Mouse (Mus musculus): ENCODE results near the gene Vps33a. TPM values are rescaled to one million over a fixed set of nuclear protein-coding genes. Genes with fewer than 3 reads are reported as not detected.
A peak's percentile ranks its signal among the peaks of the same experiment; 100 is the strongest.

The Vps33a gene
- polyA plus RNA-seq, 1 experiment from 2014 or later = 28.4 TPM

DNA sequence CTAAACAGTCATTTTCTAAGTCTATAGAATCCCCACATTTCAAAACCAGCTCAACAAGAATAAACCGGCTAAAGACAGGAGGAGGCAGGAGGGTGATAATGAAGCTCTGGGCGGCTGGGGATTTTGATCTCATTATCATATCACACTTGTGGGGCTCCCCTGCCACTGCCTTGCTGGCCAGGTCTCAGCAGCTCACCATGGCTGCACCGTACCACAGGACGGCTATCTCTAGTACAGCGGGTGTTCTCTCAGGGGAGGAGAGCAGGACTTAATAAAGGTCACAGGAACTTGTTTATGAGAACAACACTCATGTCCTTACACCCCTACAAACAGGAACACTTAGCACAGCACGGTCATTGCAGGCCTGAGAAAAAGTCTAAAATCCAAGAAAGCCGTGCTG is 17.1 kb downstream of the Vps33a start:
- no peak for DNase-seq (ENCODE audit: low spot score)
- no peak overlapping the region for H3K27ac ChIP-seq (replicated peaks; ENCODE audit: low read depth, low read length)
- H3K9me3 ChIP-seq (ENCODE audit: control insufficient read depth, low read length) = no peaks in the 10 kb centered on the region
- no peak overlapping the region for H3K9ac ChIP-seq (ENCODE audit: low read length)
- no peak for ATAC-seq (ENCODE audit: insufficient number of reproducible peaks, low FRiP score, low TSS enrichment, low read depth)
- H3K4me3 ChIP-seq (ENCODE audit: low read depth, low read length) = no peak overlapping the region
- H3K27me3 ChIP-seq (ENCODE audit: control insufficient read depth, insufficient read depth, low read length) = no peaks in the 10 kb centered on the region
- no peak overlapping the region for H3K4me2 ChIP-seq (ENCODE audit: low read depth, severe bottlenecking)
- 92% methylated on average over 7 of the region's 7 CpGs for WGBS
- H3K4me1 ChIP-seq (ENCODE audit: control insufficient read depth, insufficient read depth, low read length) = no peaks in the 10 kb centered on the region
- peaks cover 4% of the 10 kb centered on the region; the same call in 1 of the 2 replicates for H3K36me3 ChIP-seq (ENCODE audit: control insufficient read depth, insufficient read depth, low read length)

DNA sequence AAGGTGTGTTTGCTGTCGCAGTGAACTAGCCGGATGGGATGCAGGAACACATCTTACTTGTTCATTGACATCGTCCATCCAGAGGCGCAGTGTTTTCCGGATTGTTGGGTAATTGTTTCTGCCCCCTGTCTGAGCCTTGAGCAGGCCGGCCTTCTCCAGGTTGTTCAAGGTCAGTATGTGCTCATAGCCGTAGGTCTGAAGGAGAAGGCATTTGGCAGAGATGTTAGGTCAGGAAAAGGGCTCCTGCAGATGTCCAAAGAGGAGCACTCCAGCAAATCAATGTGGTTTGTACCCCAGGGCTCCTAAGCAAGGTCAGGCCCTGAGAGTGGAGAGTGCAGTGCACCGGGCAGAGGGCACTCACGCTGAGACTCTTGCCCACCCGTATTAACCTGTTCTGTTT is 39.0 kb downstream of the Vps33a start:
- H3K9ac ChIP-seq (ENCODE audit: low read length) = no peak overlapping the region
- H3K27me3 ChIP-seq (ENCODE audit: control insufficient read depth, insufficient read depth, low read length) = no peaks in the 10 kb centered on the region
- no peaks in the 10 kb centered on the region for H3K4me1 ChIP-seq (ENCODE audit: control insufficient read depth, insufficient read depth, low read length)
- no peak overlapping the region for H3K27ac ChIP-seq (replicated peaks; ENCODE audit: low read depth, low read length)
- H3K4me2 ChIP-seq (ENCODE audit: low read depth, severe bottlenecking) = no peak overlapping the region
- no peak overlapping the region for H3K4me3 ChIP-seq (ENCODE audit: low read depth, low read length)
- no peak for ATAC-seq (ENCODE audit: insufficient number of reproducible peaks, low FRiP score, low TSS enrichment, low read depth)
- WGBS = 95% methylated on average over 10 of the region's 10 CpGs
- no peak for DNase-seq (ENCODE audit: low spot score)
- peaks cover 18% of the 10 kb centered on the region for H3K36me3 ChIP-seq (ENCODE audit: control insufficient read depth, insufficient read depth, low read length)
- H3K9me3 ChIP-seq (ENCODE audit: control insufficient read depth, low read length) = no peaks in the 10 kb centered on the region

DNA sequence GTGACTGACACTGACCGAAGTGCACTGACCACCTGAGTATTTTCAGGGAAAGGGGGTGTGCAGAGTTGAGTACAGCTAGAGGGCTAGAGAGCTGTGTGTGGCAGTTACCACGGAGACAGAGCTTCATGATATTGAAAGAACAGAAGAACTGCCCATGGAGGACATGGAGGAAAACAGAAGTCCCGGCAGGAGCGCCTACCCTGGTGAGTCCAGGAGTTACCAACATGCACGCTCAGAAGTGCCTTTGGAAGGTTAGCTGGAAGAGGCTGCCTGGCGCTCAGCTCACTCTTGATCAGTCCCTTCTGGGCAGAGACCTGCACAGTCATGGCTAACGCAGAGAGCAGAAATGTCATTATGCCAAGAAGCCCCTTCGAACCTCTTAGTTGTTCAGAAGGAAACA is 42.8 kb downstream of the Vps33a start:
- Histone ChIP-seq H3K9ac (ENCODE audit: low read length) (no peak overlapping the region), H3K4me3 (ENCODE audit: low read depth, low read length) (no peak overlapping the region), H3K4me1 (ENCODE audit: control insufficient read depth, insufficient read depth, low read length) (no peaks in the 10 kb centered on the region), H3K4me2 (ENCODE audit: low read depth, severe bottlenecking) (no peak overlapping the region), H3K36me3 (ENCODE audit: control insufficient read depth, insufficient read depth, low read length) (peaks cover 17% of the 10 kb centered on the region), H3K27me3 (ENCODE audit: control insufficient read depth, insufficient read depth, low read length) (no peaks in the 10 kb centered on the region), H3K27ac (replicated peaks; ENCODE audit: low read depth, low read length) (no peak overlapping the region), H3K9me3 (ENCODE audit: control insufficient read depth, low read length) (no peaks in the 10 kb centered on the region)
- ATAC-seq (ENCODE audit: insufficient number of reproducible peaks, low FRiP score, low TSS enrichment, low read depth) (no peak), DNase-seq (ENCODE audit: low spot score) (no peak)
- 90% methylated on average over 8 of the region's 8 CpGs for WGBS

DNA sequence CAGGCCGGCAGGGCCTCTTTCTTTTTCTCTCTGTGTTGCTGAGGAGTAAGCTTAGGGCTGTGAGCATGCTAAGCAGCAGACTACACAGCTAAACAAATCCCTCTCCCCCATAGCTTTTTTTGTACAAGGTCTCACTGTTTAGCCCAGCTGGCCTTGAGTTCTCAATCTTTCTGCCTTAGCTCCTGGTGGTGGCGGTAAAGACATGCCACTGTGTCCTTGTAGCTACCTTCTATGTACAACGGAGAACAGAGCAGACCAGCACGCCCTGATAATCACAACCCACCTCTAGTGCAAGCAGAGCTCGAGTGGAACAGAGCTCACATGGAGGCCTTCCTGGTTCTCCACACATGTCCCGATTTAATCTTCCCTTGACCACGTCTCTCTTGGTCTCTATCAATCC is 44.2 kb downstream of the Vps33a start:
- Histone ChIP-seq H3K9ac (ENCODE audit: low read length) (no peak overlapping the region; the same call in 1 of the 2 replicates), H3K4me1 (ENCODE audit: control insufficient read depth, insufficient read depth, low read length) (peaks cover 4% of the 10 kb centered on the region), H3K27me3 (ENCODE audit: control insufficient read depth, insufficient read depth, low read length) (no peaks in the 10 kb centered on the region), H3K4me3 (ENCODE audit: low read depth, low read length) (no peak overlapping the region), H3K27ac (replicated peaks; ENCODE audit: low read depth, low read length) (no peak overlapping the region), H3K36me3 (ENCODE audit: control insufficient read depth, insufficient read depth, low read length) (peaks cover 11% of the 10 kb centered on the region), H3K4me2 (ENCODE audit: low read depth, severe bottlenecking) (no peak overlapping the region), H3K9me3 (ENCODE audit: control insufficient read depth, low read length) (no peaks in the 10 kb centered on the region)
- 81% methylated on average over 7 of the region's 7 CpGs for WGBS
- no peak for DNase-seq (ENCODE audit: low spot score)
- no peak for ATAC-seq (ENCODE audit: insufficient number of reproducible peaks, low FRiP score, low TSS enrichment, low read depth)

DNA sequence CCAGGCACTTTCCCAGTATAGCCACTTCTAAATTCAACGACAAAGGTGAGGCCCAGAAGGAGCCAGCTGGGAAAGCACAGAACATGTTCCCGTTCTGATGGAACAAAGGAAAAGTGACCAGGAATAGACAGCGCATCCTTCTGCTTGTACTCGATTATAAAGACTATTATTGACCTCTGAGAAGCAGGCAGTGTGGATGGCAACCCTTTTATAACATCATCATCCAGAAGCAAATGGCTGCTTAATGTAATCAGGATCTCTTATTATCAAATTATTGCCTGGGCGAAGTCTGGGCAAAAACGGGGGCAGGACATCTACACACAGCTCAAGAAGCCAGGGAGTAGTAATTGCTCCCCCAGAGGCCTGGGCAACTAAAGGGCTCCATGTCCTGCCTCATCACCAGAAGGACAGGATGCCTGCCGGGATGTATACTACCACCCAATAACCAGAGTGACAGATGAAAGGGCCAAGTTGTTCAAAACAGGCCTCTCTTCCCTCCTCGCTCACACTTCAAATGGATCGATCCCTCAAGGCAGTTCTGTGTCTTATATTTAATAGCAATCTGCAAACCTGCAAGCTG is 46.8 kb downstream of the Vps33a start:
- Histone ChIP-seq H3K9me3 (ENCODE audit: control insufficient read depth, low read length) (no peaks in the 10 kb centered on the region), H3K9ac (ENCODE audit: low read length) (no peak overlapping the region), H3K27ac (replicated peaks; ENCODE audit: low read depth, low read length) (no peak overlapping the region), H3K36me3 (ENCODE audit: control insufficient read depth, insufficient read depth, low read length) (0 out of 2 replicates have a peak, but pooled peaks cover 3% of the 10 kb centered on the region), H3K27me3 (ENCODE audit: control insufficient read depth, insufficient read depth, low read length) (no peaks in the 10 kb centered on the region), H3K4me1 (ENCODE audit: control insufficient read depth, insufficient read depth, low read length) (peaks cover 12% of the 10 kb centered on the region), H3K4me2 (ENCODE audit: low read depth, severe bottlenecking) (no peak overlapping the region), H3K4me3 (ENCODE audit: low read depth, low read length) (no peak overlapping the region)
- no peak for DNase-seq (ENCODE audit: low spot score)
- ATAC-seq (ENCODE audit: insufficient number of reproducible peaks, low FRiP score, low TSS enrichment, low read depth) = no peak
- 85% methylated on average over 9 of the region's 9 CpGs for WGBS

DNA sequence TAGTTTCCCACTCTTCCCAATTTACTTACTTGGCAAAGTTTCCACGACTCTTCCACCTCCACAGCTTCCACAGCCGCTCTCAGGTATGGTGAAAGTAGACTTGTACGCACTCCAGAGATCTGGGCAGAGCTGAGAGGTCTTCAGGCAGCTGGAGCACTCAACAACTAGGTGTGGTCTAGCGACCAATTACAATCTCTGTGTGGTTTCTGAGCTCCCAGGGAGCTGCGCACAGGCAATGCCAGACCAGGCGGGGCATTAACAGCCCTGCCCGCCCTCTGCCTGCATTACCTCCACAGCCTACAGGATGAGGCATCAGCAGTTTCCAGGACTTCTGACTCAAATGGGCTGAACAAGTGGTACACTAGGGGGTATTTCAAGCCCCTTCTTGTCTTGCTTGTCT is 47.6 kb downstream of the Vps33a start, which contains the start of gene Gm49027:
Gm49027 (minus strand) TSS at position 208 of the 400 bp plus-strand sequence.
- H3K4me3 ChIP-seq (ENCODE audit: low read depth, low read length) = peak within 1 kb of the TSS; percentile 95
- H3K9me3 ChIP-seq (ENCODE audit: control insufficient read depth, low read length) = no peaks in the 10 kb centered on the region
- no peaks in the 10 kb centered on the region for H3K27me3 ChIP-seq (ENCODE audit: control insufficient read depth, insufficient read depth, low read length)
- H3K4me1 ChIP-seq (ENCODE audit: control insufficient read depth, insufficient read depth, low read length) = peaks cover 15% of the 10 kb centered on the region
- no peak for DNase-seq (ENCODE audit: low spot score)
- H3K9ac ChIP-seq (ENCODE audit: low read length) = no peak within 1 kb of the TSS
- H3K27ac ChIP-seq (replicated peaks; ENCODE audit: low read depth, low read length) = no peak within 1 kb of the TSS
- 0 out of 2 replicates have a peak, but pooled peaks cover 3% of the 10 kb centered on the region for H3K36me3 ChIP-seq (ENCODE audit: control insufficient read depth, insufficient read depth, low read length)
- H3K4me2 ChIP-seq (ENCODE audit: low read depth, severe bottlenecking) = peak within 1 kb of the TSS; percentile 94
- 86% methylated on average over 7 of the region's 7 CpGs for WGBS
- ATAC-seq (ENCODE audit: insufficient number of reproducible peaks, low FRiP score, low TSS enrichment, low read depth) = no peak

DNA sequence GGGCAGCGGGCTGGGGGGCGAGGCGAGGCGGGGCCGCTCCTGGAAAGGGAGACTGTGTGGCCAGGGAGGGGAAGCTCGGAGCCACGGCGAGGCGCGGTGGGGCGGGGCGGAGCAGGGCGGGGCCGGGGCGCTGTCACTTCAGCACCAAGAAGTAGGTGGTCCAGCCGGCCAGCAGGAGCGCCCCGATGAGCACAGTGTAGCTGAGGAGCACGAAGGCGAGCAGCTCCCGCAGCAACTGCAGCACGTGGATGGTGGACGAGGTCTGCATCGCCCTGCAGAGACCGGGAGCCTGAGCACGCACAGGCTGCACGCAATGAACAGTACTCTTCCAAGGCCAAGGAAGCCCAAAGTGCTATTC is 48.5 kb downstream of the Vps33a start:
- DNase-seq (ENCODE audit: low spot score) (peak; percentile 94), ATAC-seq (ENCODE audit: insufficient number of reproducible peaks, low FRiP score, low TSS enrichment, low read depth) (peak; percentile 95)
- Histone ChIP-seq H3K9me3 (ENCODE audit: control insufficient read depth, low read length) (no peaks in the 10 kb centered on the region), H3K4me1 (ENCODE audit: control insufficient read depth, insufficient read depth, low read length) (peaks cover 15% of the 10 kb centered on the region), H3K9ac (ENCODE audit: low read length) (no peak overlapping the region), H3K27ac (replicated peaks; ENCODE audit: low read depth, low read length) (no peak overlapping the region), H3K4me2 (ENCODE audit: low read depth, severe bottlenecking) (peak overlapping the region; percentile 94), H3K36me3 (ENCODE audit: control insufficient read depth, insufficient read depth, low read length) (no peaks in the 10 kb centered on the region), H3K4me3 (ENCODE audit: low read depth, low read length) (peak overlapping the region; percentile 95), H3K27me3 (ENCODE audit: control insufficient read depth, insufficient read depth, low read length) (no peaks in the 10 kb centered on the region)
- under 1% methylated on average over 23 of the region's 27 CpGs for WGBS

DNA sequence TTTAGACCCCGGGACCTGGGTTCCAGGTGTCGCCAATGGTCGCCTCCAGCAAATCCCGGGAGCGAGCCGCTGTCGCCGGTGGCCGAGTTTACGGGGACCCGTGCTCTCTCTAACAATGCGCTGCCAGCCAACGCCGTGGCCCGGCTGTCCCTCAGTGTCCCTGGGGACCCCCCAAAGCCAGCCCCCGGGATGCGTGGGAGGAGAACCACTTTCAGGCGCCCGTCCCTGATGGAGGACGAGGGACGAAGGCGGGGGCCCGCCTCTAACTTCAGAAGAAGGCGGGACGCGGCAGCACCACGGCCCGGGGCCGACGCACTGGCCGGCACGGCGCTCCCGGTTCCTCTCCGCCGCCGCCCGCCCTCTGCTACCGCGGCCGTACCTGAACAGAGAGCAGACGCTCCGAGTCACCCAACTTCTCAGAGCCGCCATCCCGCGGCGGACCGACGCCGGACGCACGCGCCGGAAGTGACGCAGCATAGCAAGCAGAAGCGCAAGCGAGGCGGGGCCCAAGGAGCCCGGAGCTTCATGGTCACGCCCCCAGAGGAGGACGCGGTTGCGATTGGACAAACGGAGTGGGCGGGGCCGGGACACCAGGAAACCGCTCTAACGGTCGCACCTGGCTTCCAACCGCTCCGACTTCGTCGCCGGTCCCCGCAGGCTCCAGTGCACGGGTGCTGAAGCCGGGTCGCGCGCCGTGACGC is 49.0 kb downstream of the Vps33a start, which contains the start of gene Diablo:
Diablo (minus strand) TSS at position 485 of the 701 bp plus-strand sequence.
- under 1% methylated on average over 75 of the region's 82 CpGs for WGBS
- Histone ChIP-seq H3K9me3 (ENCODE audit: control insufficient read depth, low read length) (no peaks in the 10 kb centered on the region), H3K4me1 (ENCODE audit: control insufficient read depth, insufficient read depth, low read length) (peaks cover 15% of the 10 kb centered on the region), H3K4me3 (ENCODE audit: low read depth, low read length) (peak within 1 kb of the TSS; percentile 95), H3K4me2 (ENCODE audit: low read depth, severe bottlenecking) (peak within 1 kb of the TSS; percentile 94), H3K36me3 (ENCODE audit: control insufficient read depth, insufficient read depth, low read length) (no peaks in the 10 kb centered on the region), H3K27me3 (ENCODE audit: control insufficient read depth, insufficient read depth, low read length) (no peaks in the 10 kb centered on the region), H3K27ac (replicated peaks; ENCODE audit: low read depth, low read length) (0 out of 2 replicates have a peak within 1 kb of the TSS, but pooled peaks have one; percentile 30), H3K9ac (ENCODE audit: low read length) (peak within 1 kb of the TSS; percentile 87)
- ATAC-seq (ENCODE audit: insufficient number of reproducible peaks, low FRiP score, low TSS enrichment, low read depth) (peak; percentile 96), DNase-seq (ENCODE audit: low spot score) (peak; percentile 99)
